Mouse (Mus musculus): ENCODE measurements around the gene Srd5a1. TPM values are rescaled to one million over a fixed set of nuclear protein-coding genes. Genes with fewer than 3 reads are reported as not detected.
A peak's percentile ranks its signal among the peaks of the same experiment; 100 is the strongest.

Gene Srd5a1
- polyA plus RNA-seq, 1 experiment from 2014 or later = 21.5 TPM

DNA sequence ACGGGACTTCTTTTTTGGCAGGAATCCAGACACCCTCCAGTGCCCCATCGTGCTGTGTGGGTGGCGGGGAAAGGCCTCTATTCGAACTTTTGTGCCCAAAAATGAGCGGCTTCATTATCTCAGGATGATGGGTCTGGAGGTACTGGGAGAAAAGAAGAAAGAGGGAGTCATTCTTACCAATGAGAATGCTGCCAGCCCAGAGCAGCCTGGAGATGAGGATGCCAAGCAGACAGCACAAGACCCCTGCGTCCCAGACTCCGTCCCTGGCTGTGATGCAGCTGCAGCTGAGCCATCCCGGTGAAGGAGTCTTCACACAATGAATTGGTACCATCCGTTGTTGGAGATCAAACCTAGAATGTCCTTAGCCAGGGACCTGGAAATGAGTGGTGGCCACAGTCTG is 22.3 kb upstream of the Srd5a1 start:
- no peak for ATAC-seq (ENCODE audit: low FRiP score)
- DNase-seq (ENCODE audit: low spot score) = no peak
- WGBS = 95% methylated on average over 9 of the region's 9 CpGs
- Histone ChIP-seq H3K4me2 (replicated peaks; ENCODE audit: low read depth, low read length) (no peak overlapping the region), H3K9me3 (ENCODE audit: control insufficient read depth, low read length) (no peaks in the 10 kb centered on the region), H3K27me3 (ENCODE audit: control insufficient read depth, insufficient read depth, low read length) (no peaks in the 10 kb centered on the region), H3K27ac (ENCODE audit: low read depth, low read length) (no peak overlapping the region), H3K4me1 (replicated peaks; ENCODE audit: control insufficient read depth, insufficient read depth, low read length) (no peaks in the 10 kb centered on the region), H3K9ac (ENCODE audit: low read depth, low read length) (no peak overlapping the region), H3K4me3 (ENCODE audit: low read depth, low read length) (no peak overlapping the region), H3K36me3 (ENCODE audit: control insufficient read depth, insufficient read depth, low read length) (peaks cover 20% of the 10 kb centered on the region)

DNA sequence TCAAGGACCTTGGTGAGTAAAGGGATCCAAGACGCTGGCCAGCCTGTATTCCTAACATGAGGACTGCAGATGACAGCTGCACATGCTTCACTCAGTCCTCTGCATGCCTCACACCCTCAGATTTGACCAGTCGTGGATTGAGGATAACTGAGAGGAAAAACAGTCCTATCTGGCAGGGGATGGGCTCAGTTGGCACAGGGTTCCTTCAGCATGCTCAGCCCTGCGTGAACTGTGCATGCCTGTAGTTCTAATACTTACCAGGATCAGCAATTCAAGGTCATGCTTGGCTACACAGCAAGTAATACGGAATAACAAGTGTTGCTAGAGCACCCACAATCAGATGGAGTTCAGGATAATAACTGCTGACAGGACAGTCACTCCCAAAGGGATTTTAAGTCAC is 20.4 kb upstream of the Srd5a1 start:
- H3K27me3 ChIP-seq (ENCODE audit: control insufficient read depth, insufficient read depth, low read length) = no peaks in the 10 kb centered on the region
- no peaks in the 10 kb centered on the region for H3K9me3 ChIP-seq (ENCODE audit: control insufficient read depth, low read length)
- DNase-seq (ENCODE audit: low spot score) = no peak
- no peaks in the 10 kb centered on the region for H3K4me1 ChIP-seq (replicated peaks; ENCODE audit: control insufficient read depth, insufficient read depth, low read length)
- H3K4me2 ChIP-seq (replicated peaks; ENCODE audit: low read depth, low read length) = no peak overlapping the region
- H3K4me3 ChIP-seq (ENCODE audit: low read depth, low read length) = no peak overlapping the region
- H3K27ac ChIP-seq (ENCODE audit: low read depth, low read length) = no peak overlapping the region
- 92% methylated on average over 4 of the region's 4 CpGs for WGBS
- no peak for ATAC-seq (ENCODE audit: low FRiP score)
- H3K36me3 ChIP-seq (ENCODE audit: control insufficient read depth, insufficient read depth, low read length) = peaks cover 25% of the 10 kb centered on the region
- H3K9ac ChIP-seq (ENCODE audit: low read depth, low read length) = no peak overlapping the region

DNA sequence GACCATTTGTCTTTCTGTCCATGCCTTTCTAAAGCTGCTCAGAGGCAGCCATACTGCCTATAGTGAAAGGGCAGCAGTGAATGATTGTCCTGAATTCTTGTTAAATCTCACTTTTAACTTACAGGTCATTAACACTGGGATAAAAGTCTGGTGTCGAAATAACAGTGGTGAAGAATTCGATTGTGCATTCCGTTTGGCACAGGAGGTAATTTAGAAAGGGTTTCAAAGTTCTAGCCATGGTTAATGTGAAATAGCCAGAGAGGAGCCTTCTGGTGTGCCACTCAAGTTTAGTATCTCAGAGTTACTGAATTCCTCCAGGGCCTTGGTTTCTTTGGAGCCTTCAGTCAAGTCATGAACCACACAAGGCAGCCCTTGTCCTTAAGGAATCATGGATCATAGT is 19.9 kb upstream of the Srd5a1 start:
- WGBS = 95% methylated on average over 3 of the region's 3 CpGs
- Histone ChIP-seq H3K4me3 (ENCODE audit: low read depth, low read length) (no peak overlapping the region), H3K4me2 (replicated peaks; ENCODE audit: low read depth, low read length) (no peak overlapping the region), H3K27me3 (ENCODE audit: control insufficient read depth, insufficient read depth, low read length) (no peaks in the 10 kb centered on the region), H3K4me1 (replicated peaks; ENCODE audit: control insufficient read depth, insufficient read depth, low read length) (no peaks in the 10 kb centered on the region), H3K9me3 (ENCODE audit: control insufficient read depth, low read length) (no peaks in the 10 kb centered on the region), H3K9ac (ENCODE audit: low read depth, low read length) (no peak overlapping the region), H3K36me3 (ENCODE audit: control insufficient read depth, insufficient read depth, low read length) (peaks cover 25% of the 10 kb centered on the region), H3K27ac (ENCODE audit: low read depth, low read length) (no peak overlapping the region)
- no peak for ATAC-seq (ENCODE audit: low FRiP score)
- DNase-seq (ENCODE audit: low spot score) = no peak

GRCm38 (mm10) chr13:69630576-69630975 is 19.3 kb upstream of the Srd5a1 start:
- WGBS = 79% methylated on average over 8 of the region's 8 CpGs
- Histone ChIP-seq H3K36me3 (ENCODE audit: control insufficient read depth, insufficient read depth, low read length) (peaks cover 24% of the 10 kb centered on the region), H3K4me2 (replicated peaks; ENCODE audit: low read depth, low read length) (no peak overlapping the region), H3K4me3 (ENCODE audit: low read depth, low read length) (no peak overlapping the region), H3K4me1 (replicated peaks; ENCODE audit: control insufficient read depth, insufficient read depth, low read length) (no peaks in the 10 kb centered on the region), H3K9ac (ENCODE audit: low read depth, low read length) (no peak overlapping the region), H3K27ac (ENCODE audit: low read depth, low read length) (no peak overlapping the region), H3K27me3 (ENCODE audit: control insufficient read depth, insufficient read depth, low read length) (no peaks in the 10 kb centered on the region), H3K9me3 (ENCODE audit: control insufficient read depth, low read length) (no peaks in the 10 kb centered on the region)
- DNase-seq (ENCODE audit: low spot score) (no peak), ATAC-seq (ENCODE audit: low FRiP score) (no peak)

DNA sequence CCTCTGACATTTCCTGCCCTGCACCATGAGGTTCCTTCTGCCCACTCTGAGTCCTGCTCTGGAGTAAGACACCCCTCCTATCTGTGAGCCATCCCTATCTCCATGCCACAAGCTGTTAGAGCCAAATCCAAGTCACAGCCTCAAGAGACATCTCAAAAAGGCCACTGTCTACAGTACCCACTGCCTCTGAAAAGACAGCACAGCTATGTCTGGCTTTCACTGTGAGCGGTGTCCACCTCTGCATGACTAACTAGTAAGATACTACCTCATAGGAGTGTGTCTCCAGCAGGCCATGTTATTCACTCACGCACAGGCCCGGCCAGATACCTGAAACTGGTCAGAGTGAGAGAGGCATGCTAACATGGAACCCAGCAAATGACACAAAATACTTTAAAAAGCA is 16.7 kb upstream of the Srd5a1 start:
- ATAC-seq (ENCODE audit: low FRiP score) (no peak), DNase-seq (ENCODE audit: low spot score) (no peak)
- no peak overlapping the region for H3K4me2 ChIP-seq (replicated peaks; ENCODE audit: low read depth, low read length)
- no peak overlapping the region for H3K4me3 ChIP-seq (ENCODE audit: low read depth, low read length)
- H3K27ac ChIP-seq (ENCODE audit: low read depth, low read length) = no peak overlapping the region
- no peaks in the 10 kb centered on the region for H3K9me3 ChIP-seq (ENCODE audit: control insufficient read depth, low read length)
- no peak overlapping the region for H3K9ac ChIP-seq (ENCODE audit: low read depth, low read length)
- no peaks in the 10 kb centered on the region for H3K4me1 ChIP-seq (replicated peaks; ENCODE audit: control insufficient read depth, insufficient read depth, low read length)
- 97% methylated on average over 3 of the region's 3 CpGs for WGBS
- H3K27me3 ChIP-seq (ENCODE audit: control insufficient read depth, insufficient read depth, low read length) = no peaks in the 10 kb centered on the region
- H3K36me3 ChIP-seq (ENCODE audit: control insufficient read depth, insufficient read depth, low read length) = peaks cover 16% of the 10 kb centered on the region

- no peak overlapping the region for H3K9ac ChIP-seq (ENCODE audit: low read depth, low read length)
- no peak overlapping the region for H3K4me3 ChIP-seq (ENCODE audit: low read depth, low read length)
- H3K4me1 ChIP-seq (replicated peaks; ENCODE audit: control insufficient read depth, insufficient read depth, low read length) = no peaks in the 10 kb centered on the region
- no peak for ATAC-seq (ENCODE audit: low FRiP score)
- H3K4me2 ChIP-seq (replicated peaks; ENCODE audit: low read depth, low read length) = no peak overlapping the region
- 98% methylated on average over 3 of the region's 3 CpGs for WGBS
- H3K27me3 ChIP-seq (ENCODE audit: control insufficient read depth, insufficient read depth, low read length) = no peaks in the 10 kb centered on the region
- peaks cover 15% of the 10 kb centered on the region; the same call in 1 of the 2 replicates for H3K36me3 ChIP-seq (ENCODE audit: control insufficient read depth, insufficient read depth, low read length)
- no peak for DNase-seq (ENCODE audit: low spot score)
- H3K9me3 ChIP-seq (ENCODE audit: control insufficient read depth, low read length) = no peaks in the 10 kb centered on the region
- no peak overlapping the region for H3K27ac ChIP-seq (ENCODE audit: low read depth, low read length)
Measured at GRCm38 (mm10) chr13:69624510-69624909, 13.3 kb upstream of the Srd5a1 start.

DNA sequence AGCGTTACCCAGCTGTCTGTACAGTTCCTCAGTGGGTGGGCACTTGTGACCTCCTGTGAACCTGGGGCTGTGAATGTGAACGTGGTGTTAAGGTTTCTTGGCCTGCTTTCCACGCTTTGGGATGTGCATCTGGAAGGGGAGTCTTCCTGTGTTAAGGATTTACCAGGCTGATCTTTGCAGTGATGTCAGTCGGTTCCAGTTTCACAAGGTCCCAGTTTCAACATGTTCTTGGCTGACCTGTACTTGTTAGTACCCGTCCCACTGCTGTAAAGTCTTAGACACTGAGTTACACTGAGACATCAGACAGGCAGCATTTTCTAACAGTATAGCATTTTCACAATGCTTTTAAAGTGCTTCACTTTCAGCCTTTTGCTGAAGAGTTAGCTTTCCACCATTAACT is 12.6 kb upstream of the Srd5a1 start:
- Histone ChIP-seq H3K27me3 (ENCODE audit: control insufficient read depth, insufficient read depth, low read length) (no peaks in the 10 kb centered on the region), H3K27ac (ENCODE audit: low read depth, low read length) (no peak overlapping the region), H3K4me2 (replicated peaks; ENCODE audit: low read depth, low read length) (no peak overlapping the region), H3K9me3 (ENCODE audit: control insufficient read depth, low read length) (no peaks in the 10 kb centered on the region), H3K9ac (ENCODE audit: low read depth, low read length) (no peak overlapping the region), H3K36me3 (ENCODE audit: control insufficient read depth, insufficient read depth, low read length) (peaks cover 18% of the 10 kb centered on the region; the same call in 1 of the 2 replicates), H3K4me1 (replicated peaks; ENCODE audit: control insufficient read depth, insufficient read depth, low read length) (no peaks in the 10 kb centered on the region), H3K4me3 (ENCODE audit: low read depth, low read length) (no peak overlapping the region)
- ATAC-seq (ENCODE audit: low FRiP score) = no peak
- 87% methylated on average over 5 of the region's 5 CpGs for WGBS
- no peak for DNase-seq (ENCODE audit: low spot score)

GRCm38 (mm10) chr13:69616716-69617115 is 5.5 kb upstream of the Srd5a1 start:
- WGBS = 93% methylated on average over 6 of the region's 6 CpGs
- ATAC-seq (ENCODE audit: low FRiP score) (no peak), DNase-seq (ENCODE audit: low spot score) (no peak)
- Histone ChIP-seq H3K4me2 (replicated peaks; ENCODE audit: low read depth, low read length) (no peak overlapping the region), H3K4me1 (replicated peaks; ENCODE audit: control insufficient read depth, insufficient read depth, low read length) (no peaks in the 10 kb centered on the region; the same call in 1 of the 2 replicates), H3K36me3 (ENCODE audit: control insufficient read depth, insufficient read depth, low read length) (peaks cover 23% of the 10 kb centered on the region), H3K27me3 (ENCODE audit: control insufficient read depth, insufficient read depth, low read length) (no peaks in the 10 kb centered on the region), H3K27ac (ENCODE audit: low read depth, low read length) (no peak overlapping the region), H3K9me3 (ENCODE audit: control insufficient read depth, low read length) (no peaks in the 10 kb centered on the region), H3K4me3 (ENCODE audit: low read depth, low read length) (no peak overlapping the region), H3K9ac (ENCODE audit: low read depth, low read length) (no peak overlapping the region)

GRCm38 (mm10) chr13:69612175-69612544 is 918 bp upstream of the Srd5a1 start:
- no peak for ATAC-seq (ENCODE audit: low FRiP score)
- H3K27me3 ChIP-seq (ENCODE audit: control insufficient read depth, insufficient read depth, low read length) = no peaks in the 10 kb centered on the region
- H3K4me2 ChIP-seq (replicated peaks; ENCODE audit: low read depth, low read length) = peak overlapping the region; percentile 63
- 0 out of 2 replicates have a peak overlapping the region, but pooled peaks have one; percentile 17 for H3K27ac ChIP-seq (ENCODE audit: low read depth, low read length)
- 0% methylated on average over 24 of the region's 24 CpGs for WGBS
- H3K9ac ChIP-seq (ENCODE audit: low read depth, low read length) = peak overlapping the region; percentile 62
- no peaks in the 10 kb centered on the region for H3K9me3 ChIP-seq (ENCODE audit: control insufficient read depth, low read length)
- DNase-seq (ENCODE audit: low spot score) = no peak
- peaks cover 10% of the 10 kb centered on the region; the same call in 1 of the 2 replicates for H3K36me3 ChIP-seq (ENCODE audit: control insufficient read depth, insufficient read depth, low read length)
- H3K4me1 ChIP-seq (replicated peaks; ENCODE audit: control insufficient read depth, insufficient read depth, low read length) = no peaks in the 10 kb centered on the region; the same call in 1 of the 2 replicates
- H3K4me3 ChIP-seq (ENCODE audit: low read depth, low read length) = peak overlapping the region; percentile 92
